Mouse (Mus musculus) CH12.LX (cell line): ENCODE results near the gene Syngap1. TPM values are rescaled to one million over a fixed set of nuclear protein-coding genes. Genes with fewer than 3 reads are reported as not detected.

Source experiments
- DNase-seq: peaks from one replicate; pipeline ENCODE4 v3.0.0-alpha.2; 2013; ENCODE audit errors: extremely low read depth
- H3K27ac ChIP-seq: 2 replicates; pipeline ENCODE4 v1.5.1; 2012; ENCODE audit warnings: low read depth, mild to moderate bottlenecking, control low read depth, moderate library complexity; ENCODE audit not compliant: insufficient read depth
- H3K27me3 ChIP-seq: replicated peaks from 2 replicates; pipeline ENCODE3; 2012; ENCODE audit warnings: inconsistent platforms
- H3K36me3 ChIP-seq, 2 experiments: replicated peaks in 1 of 2; 2 replicates each; pipeline versions ENCODE3 to v1.6.1; 2012; ENCODE audit warnings: inconsistent platforms in 1 of 2, low read length in 1 of 2, mild to moderate bottlenecking in 1 of 2, mixed read lengths in 1 of 2, moderate library complexity in 1 of 2; ENCODE audit not compliant: control insufficient read depth in 1 of 2, insufficient read depth in 1 of 2
- H3K4me1 ChIP-seq, 2 experiments: 2 replicates each; pipeline ENCODE4 v1.6.1; 2012; ENCODE audit warnings: inconsistent platforms in 1 of 2, moderate library complexity in 1 of 2; ENCODE audit not compliant: insufficient read depth in 2 of 2, control insufficient read depth in 1 of 2
- H3K4me2 ChIP-seq: 2 replicates; pipeline ENCODE4 v1.6.1; 2012; ENCODE audit warnings: low read depth, mild to moderate bottlenecking, control low read depth; ENCODE audit not compliant: poor library complexity, insufficient read depth, severe bottlenecking
- H3K4me3 ChIP-seq, 3 experiments: fragments of 150-350 bp in 1 of 3; sonication (generic) in 1 of 3; replicated peaks in 1 of 3; 2 replicates each; pipeline versions ENCODE3 to v1.5.1; 2011 to 2012; ENCODE audit warnings: low read depth in 2 of 3, low read length in 2 of 3, mild to moderate bottlenecking in 2 of 3, moderate library complexity in 2 of 3, control low read depth in 1 of 3, improper control_type of control experiment in 1 of 3, inconsistent platforms in 1 of 3, mixed read lengths in 1 of 3; ENCODE audit not compliant: poor library complexity in 1 of 3
- H3K79me2 ChIP-seq: replicated peaks from 2 replicates; pipeline ENCODE4 v1.6.1; 2012; ENCODE audit warnings: mild to moderate bottlenecking, moderate library complexity; ENCODE audit not compliant: control insufficient read depth, poor library complexity, insufficient read depth, severe bottlenecking; ENCODE audit errors: extremely low read depth
- H3K9ac ChIP-seq: 2 replicates; pipeline ENCODE4 v1.6.1; 2012; ENCODE audit warnings: low read depth, mild to moderate bottlenecking, control low read depth, moderate library complexity; ENCODE audit not compliant: insufficient read depth
- H3K9me3 ChIP-seq: replicated peaks from 2 replicates; pipeline ENCODE3; 2012; ENCODE audit warnings: low read length, inconsistent platforms, mixed read lengths
- CHD2 ChIP-seq: IDR thresholded peaks from 2 replicates; pipeline ENCODE4 v1.6.1; 2011; ENCODE audit warnings: low read length, improper control_type of control experiment
- ELF1 ChIP-seq: IDR thresholded peaks from 2 replicates; pipeline ENCODE4 v1.6.1; 2014; ENCODE audit warnings: low read depth, mild to moderate bottlenecking, inconsistent platforms, low read length, improper control_type of control experiment
- EP300 ChIP-seq: IDR thresholded peaks from 2 replicates; pipeline ENCODE4 v1.6.1; 2011; ENCODE audit warnings: low read length, improper control_type of control experiment
- ETS1 ChIP-seq: conservative IDR thresholded peaks from 2 replicates; pipeline ENCODE4 v1.6.1; 2012; ENCODE audit warnings: low read depth, mild to moderate bottlenecking, inconsistent platforms, low read length, improper control_type of control experiment, moderate library complexity
- GABPA ChIP-seq: IDR thresholded peaks from 2 replicates; pipeline ENCODE4 v1.6.1; 2012; ENCODE audit warnings: low read depth, low read length, improper control_type of control experiment, inconsistent platforms; ENCODE audit not compliant: insufficient replicate concordance
- KAT2A ChIP-seq: IDR thresholded peaks from 2 replicates; pipeline ENCODE4 v1.6.1; 2012; ENCODE audit warnings: low read length, improper control_type of control experiment, inconsistent platforms; ENCODE audit not compliant: insufficient replicate concordance
- MAFK ChIP-seq: IDR thresholded peaks from 2 replicates; pipeline ENCODE4 v1.6.1; 2011; ENCODE audit warnings: low read length, improper control_type of control experiment; ENCODE audit not compliant: insufficient replicate concordance
- MAZ ChIP-seq: IDR thresholded peaks from 2 replicates; pipeline ENCODE4 v1.6.1; 2012; ENCODE audit warnings: low read depth, mild to moderate bottlenecking, inconsistent platforms, low read length, improper control_type of control experiment, moderate library complexity
- MEF2A ChIP-seq: IDR thresholded peaks from 2 replicates; pipeline ENCODE4 v1.6.1; 2014; ENCODE audit warnings: low read depth, mild to moderate bottlenecking, inconsistent platforms, low read length, improper control_type of control experiment, borderline replicate concordance
- MXI1 ChIP-seq: IDR thresholded peaks from 2 replicates; pipeline ENCODE4 v1.6.1; 2011; ENCODE audit warnings: mild to moderate bottlenecking, low read depth, low read length, improper control_type of control experiment
- RAD21 ChIP-seq: IDR thresholded peaks from 2 replicates; pipeline ENCODE4 v1.6.1; 2011; ENCODE audit warnings: low read depth, mild to moderate bottlenecking, low read length, improper control_type of control experiment, moderate library complexity
- RCOR1 ChIP-seq: conservative IDR thresholded peaks from 2 replicates; pipeline ENCODE4 v1.6.1; 2012; ENCODE audit warnings: low read depth, mild to moderate bottlenecking, inconsistent platforms, low read length, improper control_type of control experiment
- TBP ChIP-seq: conservative IDR thresholded peaks from 2 replicates; pipeline ENCODE4 v1.6.1; 2011; ENCODE audit warnings: low read depth, low read length, improper control_type of control experiment
- UBTF ChIP-seq: IDR thresholded peaks from 2 replicates; pipeline ENCODE4 v1.6.1; 2012; ENCODE audit warnings: low read depth, mild to moderate bottlenecking, inconsistent platforms, low read length, improper control_type of control experiment, moderate library complexity
- USF2 ChIP-seq: conservative IDR thresholded peaks from 2 replicates; pipeline ENCODE4 v1.6.1; 2011; ENCODE audit warnings: low read depth, low read length, improper control_type of control experiment
- ZKSCAN1 ChIP-seq: IDR thresholded peaks from 2 replicates; pipeline ENCODE4 v1.6.1; 2012; ENCODE audit warnings: low read depth, inconsistent platforms, low read length, improper control_type of control experiment, borderline replicate concordance
- ZNF384 ChIP-seq: IDR thresholded peaks from 2 replicates; pipeline ENCODE4 v1.6.1; 2012; ENCODE audit warnings: low read depth, low read length, improper control_type of control experiment, inconsistent platforms
- dilution Hi-C: fragments of 300-500 bp; cut with MboI; formaldehyde crosslinking; loops from 2 replicates; pipeline ENCODE4 v1.14.3; 2020; ENCODE audit warnings: low sequenced_read_pairs; ENCODE audit not compliant: extremely low pct_unique_long_range_greater_than_20kb, extremely low pct_ligation_motif_present
- in situ Hi-C: fragments of 300-500 bp; cut with MboI; formaldehyde crosslinking; loops from 3 replicates; pipeline ENCODE4 v1.14.3; 2019; ENCODE audit warnings: low sequenced_read_pairs, low pct_ligation_motif_present, low pct_unique_long_range_greater_than_20kb, mixed read lengths
- polyA plus RNA-seq: library from polyadenylated mRNA; unstranded; fragments of >175 nt; gene quantifications from 2 replicates; pipeline ENCODE4 v1.2.1, GENCODE M21; 2012; ENCODE audit warnings: low read depth; ENCODE audit not compliant: insufficient read length
- total RNA-seq, 2 experiments: library from RNA; depleted of rRNA; stranded (reverse); fragments of 300-350 nt in 1 of 2; fragments of >200 nt in 1 of 2; gene quantifications; 2 replicates each; pipeline ENCODE4 v1.2.3; 2012 to 2014

Syngap1 gene
- total and polyA plus RNA-seq, 3 experiments, result 1.3 to 2.4 TPM; not detected in 1

DNA sequence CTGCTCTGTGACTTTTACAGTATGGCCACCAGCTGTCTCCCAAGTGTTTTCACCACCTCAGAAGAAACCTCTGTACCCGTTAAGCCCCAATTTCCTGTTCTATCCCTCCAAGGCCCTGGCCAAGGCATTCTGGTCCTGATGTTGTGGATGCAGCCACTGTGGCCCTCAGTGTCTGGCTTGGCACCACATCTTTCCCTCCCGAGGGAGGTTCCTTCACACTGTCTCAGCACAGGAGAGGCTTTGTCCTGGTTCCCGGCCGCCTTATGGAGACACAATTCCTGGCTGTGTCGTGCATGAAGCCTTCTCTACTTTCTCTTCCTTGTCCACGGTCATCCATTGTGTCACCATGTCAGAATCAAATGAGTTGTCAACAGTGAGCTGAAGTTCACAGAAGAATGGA, 47.6 kb upstream of the Syngap1 start:
- in situ Hi-C loops, result no loop called here

GRCm38 (mm10) chr17:26894342-26894741, 46.7 kb upstream of the Syngap1 start:
- DNase-seq, result no peak
- Histone ChIP-seq H3K79me2 (no peaks in the 10 kb centered on the region), H3K9me3 (peaks cover 10% of the 10 kb centered on the region), H3K36me3 (no peaks in the 10 kb centered on the region), H3K27ac (no peak overlapping the region), H3K4me1 (peaks cover 2 to 7% of the 10 kb centered on the region in 2 experiments; a peak in 2 of 4 replicates), H3K4me2 (no peak overlapping the region), H3K4me3 (no peak overlapping the region), H3K27me3 (no peaks in the 10 kb centered on the region), H3K9ac (no peak overlapping the region)
- TF ChIP-seq CHD2 (no peak), MAZ (no peak), MEF2A (no peak), MXI1 (no peak), KAT2A (no peak), ELF1 (no peak), EP300 (no peak), UBTF (no peak), MAFK (no peak), ZKSCAN1 (no peak), GABPA (no peak)
- in situ Hi-C loops, result no loop called here
- dilution Hi-C loops, result no loop called here

More for the DNA sequence above, 47.6 kb upstream of the Syngap1 start:
- dilution Hi-C loops, result no loop called here
- no peaks in the 10 kb centered on the region for H3K79me2 ChIP-seq
- H3K27me3 ChIP-seq, result no peaks in the 10 kb centered on the region
- DNase-seq, result no peak
- TF ChIP-seq TBP (no peak), ZKSCAN1 (no peak), RAD21 (no peak), CHD2 (no peak), EP300 (no peak), ETS1 (no peak), RCOR1 (no peak), GABPA (no peak), USF2 (no peak), ZNF384 (no peak)
- H3K27ac ChIP-seq, result no peak overlapping the region
- H3K4me3 ChIP-seq, result no peak overlapping the region
- H3K9me3 ChIP-seq, result peaks cover 9% of the 10 kb centered on the region
- H3K36me3 ChIP-seq, result no peaks in the 10 kb centered on the region
- H3K9ac ChIP-seq, result no peak overlapping the region
- H3K4me2 ChIP-seq, result no peak overlapping the region
- peaks cover 2 to 10% of the 10 kb centered on the region in 2 experiments; a peak in 2 of 4 replicates for H3K4me1 ChIP-seq
